Mouse (Mus musculus): ENCODE results near the gene Sorcs3. TPM values are rescaled to one million over a fixed set of nuclear protein-coding genes. Genes with fewer than 3 reads are reported as not detected.

Gene Sorcs3
- polyA plus RNA-seq, 1 experiment from 2014 or later: 0.06 TPM

- TF ChIP-seq CTCF (IDR thresholded peaks at IDR 0.05; ENCODE audit: low read depth) (no peak), EP300 (IDR thresholded peaks at IDR 0.05; ENCODE audit: low read depth) (no peak)
- DNase-seq (no peak), ATAC-seq (no peak)
- Histone ChIP-seq H3K4me3 (ENCODE audit: low read depth, low read length) (no peak overlapping the region), H3K4me1 (ENCODE audit: insufficient read depth) (no peaks in the 10 kb centered on the region), H3K9me3 (ENCODE audit: low read length) (no peaks in the 10 kb centered on the region), H3K4me2 (ENCODE audit: low read depth, low read length) (no peak overlapping the region), H3K27ac (ENCODE audit: low read depth) (no peak overlapping the region), H3K36me3 (replicated peaks; ENCODE audit: insufficient read depth, low read length) (no peaks in the 10 kb centered on the region), H3K9ac (replicated peaks) (no peak overlapping the region), H3K27me3 (ENCODE audit: insufficient read depth, low read length) (no peaks in the 10 kb centered on the region)
- WGBS (ENCODE audit: insufficient replicate concordance): 62% methylated on average over 6 of the region's 6 CpGs
Measured at GRCm38 (mm10) chr19:48327115-48327514, 121.3 kb downstream of the Sorcs3 start.

GRCm38 (mm10) chr19:48328171-48328570 lies 122.3 kb downstream of the Sorcs3 start:
- no peak overlapping the region for H3K4me2 ChIP-seq (ENCODE audit: low read depth, low read length)
- H3K4me1 ChIP-seq (ENCODE audit: insufficient read depth): no peaks in the 10 kb centered on the region
- no peaks in the 10 kb centered on the region for H3K9me3 ChIP-seq (ENCODE audit: low read length)
- 66% methylated on average over 8 of the region's 8 CpGs for WGBS (ENCODE audit: insufficient replicate concordance)
- no peak overlapping the region for H3K4me3 ChIP-seq (ENCODE audit: low read depth, low read length)
- ATAC-seq: no peak
- no peak for TF ChIP-seq EP300 (IDR thresholded peaks at IDR 0.05; ENCODE audit: low read depth)
- no peak for TF ChIP-seq CTCF (IDR thresholded peaks at IDR 0.05; ENCODE audit: low read depth)
- no peak overlapping the region for H3K27ac ChIP-seq (ENCODE audit: low read depth)
- H3K27me3 ChIP-seq (ENCODE audit: insufficient read depth, low read length): no peaks in the 10 kb centered on the region
- no peak for DNase-seq
- no peak overlapping the region for H3K9ac ChIP-seq (replicated peaks)
- H3K36me3 ChIP-seq (replicated peaks; ENCODE audit: insufficient read depth, low read length): no peaks in the 10 kb centered on the region

- Histone ChIP-seq H3K27me3 (ENCODE audit: insufficient read depth, low read length) (no peaks in the 10 kb centered on the region), H3K4me2 (ENCODE audit: low read depth, low read length) (no peak overlapping the region), H3K4me3 (ENCODE audit: low read depth, low read length) (no peak overlapping the region), H3K27ac (ENCODE audit: low read depth) (no peak overlapping the region), H3K4me1 (ENCODE audit: insufficient read depth) (no peaks in the 10 kb centered on the region), H3K9me3 (ENCODE audit: low read length) (no peaks in the 10 kb centered on the region), H3K36me3 (replicated peaks; ENCODE audit: insufficient read depth, low read length) (no peaks in the 10 kb centered on the region), H3K9ac (replicated peaks) (no peak overlapping the region)
- no peak for TF ChIP-seq EP300 (IDR thresholded peaks at IDR 0.05; ENCODE audit: low read depth)
- TF ChIP-seq CTCF (IDR thresholded peaks at IDR 0.05; ENCODE audit: low read depth): peak; percentile 46
- 17% methylated on average over 1 of the region's 1 CpGs for WGBS (ENCODE audit: insufficient replicate concordance)
- no peak for DNase-seq
- ATAC-seq: no peak
Measured at GRCm38 (mm10) chr19:48331640-48332039, 125.8 kb downstream of the Sorcs3 start.

- DNase-seq (no peak), ATAC-seq (no peak)
- Histone ChIP-seq H3K27me3 (ENCODE audit: insufficient read depth, low read length) (no peaks in the 10 kb centered on the region), H3K36me3 (replicated peaks; ENCODE audit: insufficient read depth, low read length) (no peaks in the 10 kb centered on the region), H3K4me3 (ENCODE audit: low read depth, low read length) (no peak overlapping the region), H3K9me3 (ENCODE audit: low read length) (no peaks in the 10 kb centered on the region), H3K4me1 (ENCODE audit: insufficient read depth) (no peaks in the 10 kb centered on the region), H3K27ac (ENCODE audit: low read depth) (no peak overlapping the region), H3K9ac (replicated peaks) (no peak overlapping the region), H3K4me2 (ENCODE audit: low read depth, low read length) (no peak overlapping the region)
- 65% methylated on average over 2 of the region's 2 CpGs for WGBS (ENCODE audit: insufficient replicate concordance)
- TF ChIP-seq EP300 (IDR thresholded peaks at IDR 0.05; ENCODE audit: low read depth) (no peak), CTCF (IDR thresholded peaks at IDR 0.05; ENCODE audit: low read depth) (no peak)
Measured at GRCm38 (mm10) chr19:48333085-48333484, 127.3 kb downstream of the Sorcs3 start.

GRCm38 (mm10) chr19:48337461-48337860 lies 131.6 kb downstream of the Sorcs3 start:
- TF ChIP-seq EP300 (IDR thresholded peaks at IDR 0.05; ENCODE audit: low read depth) (no peak), CTCF (IDR thresholded peaks at IDR 0.05; ENCODE audit: low read depth) (no peak)
- no peak overlapping the region for H3K4me2 ChIP-seq (ENCODE audit: low read depth, low read length)
- no peak overlapping the region for H3K4me3 ChIP-seq (ENCODE audit: low read depth, low read length)
- H3K36me3 ChIP-seq (replicated peaks; ENCODE audit: insufficient read depth, low read length): no peaks in the 10 kb centered on the region
- ATAC-seq: no peak
- H3K4me1 ChIP-seq (ENCODE audit: insufficient read depth): no peaks in the 10 kb centered on the region
- H3K27me3 ChIP-seq (ENCODE audit: insufficient read depth, low read length): no peaks in the 10 kb centered on the region
- DNase-seq: no peak
- 82% methylated on average over 6 of the region's 6 CpGs for WGBS (ENCODE audit: insufficient replicate concordance)
- H3K9ac ChIP-seq (replicated peaks): no peak overlapping the region
- H3K27ac ChIP-seq (ENCODE audit: low read depth): no peak overlapping the region
- H3K9me3 ChIP-seq (ENCODE audit: low read length): no peaks in the 10 kb centered on the region

- H3K4me3 ChIP-seq (ENCODE audit: low read depth, low read length): no peak overlapping the region
- H3K36me3 ChIP-seq (replicated peaks; ENCODE audit: insufficient read depth, low read length): no peaks in the 10 kb centered on the region
- TF ChIP-seq CTCF (IDR thresholded peaks at IDR 0.05; ENCODE audit: low read depth) (no peak), EP300 (IDR thresholded peaks at IDR 0.05; ENCODE audit: low read depth) (no peak)
- ATAC-seq: no peak
- no peaks in the 10 kb centered on the region for H3K9me3 ChIP-seq (ENCODE audit: low read length)
- no peak overlapping the region for H3K27ac ChIP-seq (ENCODE audit: low read depth)
- no peak overlapping the region for H3K4me2 ChIP-seq (ENCODE audit: low read depth, low read length)
- H3K27me3 ChIP-seq (ENCODE audit: insufficient read depth, low read length): no peaks in the 10 kb centered on the region
- 84% methylated on average over 5 of the region's 5 CpGs for WGBS (ENCODE audit: insufficient replicate concordance)
- no peak overlapping the region for H3K9ac ChIP-seq (replicated peaks)
- no peaks in the 10 kb centered on the region for H3K4me1 ChIP-seq (ENCODE audit: insufficient read depth)
- DNase-seq: no peak
Measured at GRCm38 (mm10) chr19:48338098-48338497, 132.3 kb downstream of the Sorcs3 start.

- Histone ChIP-seq H3K27ac (ENCODE audit: low read depth) (no peak overlapping the region), H3K4me1 (ENCODE audit: insufficient read depth) (no peaks in the 10 kb centered on the region), H3K9ac (replicated peaks) (no peak overlapping the region), H3K4me3 (ENCODE audit: low read depth, low read length) (no peak overlapping the region), H3K9me3 (ENCODE audit: low read length) (no peaks in the 10 kb centered on the region), H3K27me3 (ENCODE audit: insufficient read depth, low read length) (no peaks in the 10 kb centered on the region), H3K4me2 (ENCODE audit: low read depth, low read length) (no peak overlapping the region), H3K36me3 (replicated peaks; ENCODE audit: insufficient read depth, low read length) (no peaks in the 10 kb centered on the region)
- TF ChIP-seq EP300 (IDR thresholded peaks at IDR 0.05; ENCODE audit: low read depth) (no peak), CTCF (IDR thresholded peaks at IDR 0.05; ENCODE audit: low read depth) (no peak)
- ATAC-seq: no peak
- no peak for DNase-seq
- WGBS (ENCODE audit: insufficient replicate concordance): 85% methylated on average over 4 of the region's 4 CpGs
Measured at GRCm38 (mm10) chr19:48342770-48343169, 136.9 kb downstream of the Sorcs3 start.
